Mouse (Mus musculus) heart, embryonic 11.5 days (tissue): ENCODE measurements around the gene Alkbh3. TPM values are rescaled to one million over a fixed set of nuclear protein-coding genes. Genes with fewer than 3 reads are reported as not detected.

Experiments
- ATAC-seq: fragments of 200-750 bp; cut with Nextera tagmentation; replicated peaks from 2 replicates; pipeline ENCODE4 v1.8.0; 2017; ENCODE audit warnings: moderate library complexity; ENCODE audit not compliant: insufficient number of reproducible peaks, low FRiP score, low TSS enrichment
- H3K27ac ChIP-seq: fragments of 300-500 bp; sonication (generic); 2 replicates; pipeline ENCODE4 v1.5.1; 2014; ENCODE audit warnings: mild to moderate bottlenecking, low read depth, low read length
- H3K27me3 ChIP-seq: fragments of 300-500 bp; sonication (generic); 2 replicates; pipeline ENCODE4 v1.6.1; 2014; ENCODE audit warnings: mild to moderate bottlenecking, low read length, mixed read lengths; ENCODE audit not compliant: control insufficient read depth, insufficient read depth
- H3K36me3 ChIP-seq: fragments of 300-500 bp; sonication (generic); 2 replicates; pipeline ENCODE4 v1.6.1; 2014; ENCODE audit warnings: mild to moderate bottlenecking, low read length, moderate library complexity, mixed read lengths; ENCODE audit not compliant: control insufficient read depth, insufficient read depth
- H3K4me1 ChIP-seq: fragments of 300-500 bp; sonication (generic); 2 replicates; pipeline ENCODE4 v1.6.1; 2014; ENCODE audit warnings: low read length; ENCODE audit not compliant: control insufficient read depth, insufficient read depth
- H3K4me2 ChIP-seq: fragments of 300-500 bp; sonication (generic); 2 replicates; pipeline ENCODE4 v1.6.1; 2014; ENCODE audit warnings: mild to moderate bottlenecking, moderate library complexity
- H3K4me3 ChIP-seq: fragments of 300-500 bp; sonication (generic); 2 replicates; pipeline ENCODE4 v1.5.1; 2014; ENCODE audit warnings: low read depth, low read length
- H3K9ac ChIP-seq: fragments of 300-500 bp; sonication (generic); 2 replicates; pipeline ENCODE4 v1.6.1; 2014; ENCODE audit warnings: mild to moderate bottlenecking, low read depth, low read length, moderate library complexity
- H3K9me3 ChIP-seq: fragments of 300-500 bp; sonication (generic); replicated peaks from 2 replicates; pipeline ENCODE4 v1.6.1; 2016; ENCODE audit warnings: low read length; ENCODE audit not compliant: control insufficient read depth
- WGBS: fragments of 180-500 bp; shearing (Covaris S2); extraction: QIAGEN DNeasy Blood & Tissue Kit; methylation state at CpG from one replicate; pipeline ENCODE4 v1.1.7; 2014; ENCODE audit not compliant: insufficient replicate concordance; 5-methylcytosine and 5-hydroxymethylcytosine counted together
- polyA plus RNA-seq: library from polyadenylated mRNA; unstranded; fragments of >200 nt; fragmentation: Nextera tagmentation; extraction: Ambion mirVana; gene quantifications from 2 replicates; pipeline ENCODE4 v1.2.1, GENCODE M21; 2014

Gene Alkbh3
- polyA plus RNA-seq, 1 experiment from 2014 or later, result 59.8 TPM

DNA sequence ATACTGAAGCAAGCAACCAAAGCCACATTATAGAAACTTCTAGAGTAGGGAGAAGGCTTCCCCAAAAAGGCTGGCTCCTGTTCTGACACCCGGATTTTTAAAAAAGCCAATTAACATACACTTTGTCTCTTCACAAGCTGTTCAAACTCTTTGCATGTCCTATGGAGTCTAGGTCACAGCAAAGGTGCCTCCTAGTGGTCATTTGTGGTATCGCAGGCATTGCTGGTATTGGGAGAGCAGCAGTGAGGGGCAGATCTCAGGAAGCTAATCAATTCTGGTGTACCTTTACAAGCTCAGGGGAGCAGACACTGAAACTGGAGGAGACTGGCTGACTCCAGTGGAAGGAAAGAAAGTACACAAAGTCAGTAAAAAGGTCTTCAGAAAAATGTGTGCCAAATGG is 8.3 kb downstream of the Alkbh3 start:
- Histone ChIP-seq H3K9ac (no peak overlapping the region), H3K4me1 (no peaks in the 10 kb centered on the region), H3K27me3 (no peaks in the 10 kb centered on the region), H3K4me3 (no peak overlapping the region), H3K4me2 (no peak overlapping the region), H3K27ac (no peak overlapping the region), H3K9me3 (no peaks in the 10 kb centered on the region), H3K36me3 (peaks cover 29% of the 10 kb centered on the region)
- 9% methylated on average over 2 of the region's 2 CpGs for WGBS
- ATAC-seq, result no peak

- H3K4me2 ChIP-seq, result no peak overlapping the region
- WGBS, result 79% methylated on average over 4 of the region's 4 CpGs
Measured at GRCm38 (mm10) chr2:94001918-94002317, 8.7 kb downstream of the Alkbh3 start.

DNA sequence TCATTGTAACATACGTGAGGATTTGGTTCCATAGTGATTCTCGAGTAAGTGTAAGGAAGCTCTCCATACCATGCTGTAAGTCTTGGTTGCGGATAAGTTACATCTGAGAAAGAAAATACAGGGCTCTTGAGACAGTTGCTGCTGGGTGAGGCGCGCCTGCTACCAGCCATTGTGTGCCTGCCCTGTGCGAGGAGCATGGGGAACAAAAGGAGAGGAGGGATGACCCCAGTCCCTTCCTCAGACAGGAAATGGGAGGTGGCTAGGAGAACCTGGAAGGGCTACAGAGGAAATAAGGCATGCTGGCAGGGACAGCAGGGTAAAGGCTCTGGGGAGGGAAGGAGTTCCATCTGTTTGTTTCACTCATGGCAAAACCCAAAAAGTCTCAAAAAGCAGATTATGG is 9.2 kb downstream of the Alkbh3 start:
- H3K36me3 ChIP-seq, result peaks cover 29% of the 10 kb centered on the region
- H3K9me3 ChIP-seq, result no peaks in the 10 kb centered on the region
- no peak overlapping the region for H3K4me3 ChIP-seq
- no peak for ATAC-seq
- no peak overlapping the region for H3K9ac ChIP-seq
- no peak overlapping the region for H3K4me2 ChIP-seq
- H3K4me1 ChIP-seq, result no peaks in the 10 kb centered on the region
- 76% methylated on average over 6 of the region's 6 CpGs for WGBS
- H3K27me3 ChIP-seq, result no peaks in the 10 kb centered on the region
- no peak overlapping the region for H3K27ac ChIP-seq

More at GRCm38 (mm10) chr2:94001918-94002317, 8.7 kb downstream of the Alkbh3 start:
- H3K27ac ChIP-seq, result no peak overlapping the region
- ATAC-seq, result no peak
- H3K4me1 ChIP-seq, result no peaks in the 10 kb centered on the region
- no peaks in the 10 kb centered on the region for H3K27me3 ChIP-seq
- H3K4me3 ChIP-seq, result no peak overlapping the region
- H3K9ac ChIP-seq, result no peak overlapping the region
- H3K9me3 ChIP-seq, result no peaks in the 10 kb centered on the region
- H3K36me3 ChIP-seq, result peaks cover 29% of the 10 kb centered on the region

GRCm38 (mm10) chr2:93996254-93996653 is 14.4 kb downstream of the Alkbh3 start, which contains the start of gene Gm27027:
Gene Gm27027, minus strand, starts transcription at chr2:93996354.
- Histone ChIP-seq H3K4me3 (no peak within 1 kb of the TSS), H3K27ac (no peak within 1 kb of the TSS)

DNA sequence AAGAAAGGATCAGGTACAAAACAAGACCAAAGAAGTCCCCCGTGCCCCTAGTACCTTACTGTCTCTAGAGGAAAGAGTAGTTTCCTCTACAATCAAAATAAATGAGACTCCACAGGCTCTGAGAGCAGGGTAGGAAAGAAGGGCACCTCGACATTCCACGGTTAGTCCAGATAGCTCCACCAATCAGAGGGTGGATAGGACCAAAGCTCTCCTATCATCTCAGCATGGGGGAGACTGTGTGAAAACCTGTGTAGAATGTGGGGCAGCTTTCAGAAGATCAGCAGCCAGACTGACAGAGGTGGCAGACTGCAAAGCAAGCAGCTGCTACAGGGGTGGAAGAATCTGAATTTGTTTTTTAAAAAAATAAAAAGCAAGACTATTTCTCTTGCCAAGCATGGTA is 17.8 kb downstream of the Alkbh3 start:
- 38% methylated on average over 3 of the region's 3 CpGs for WGBS

More at GRCm38 (mm10) chr2:93996254-93996653, 14.4 kb downstream of the Alkbh3 start, which contains the start of gene Gm27027:
- Histone ChIP-seq H3K4me1 (peaks cover 13% of the 10 kb centered on the region), H3K4me2 (no peak within 1 kb of the TSS), H3K9ac (no peak within 1 kb of the TSS), H3K36me3 (peaks cover 12% of the 10 kb centered on the region), H3K27me3 (no peaks in the 10 kb centered on the region), H3K9me3 (no peaks in the 10 kb centered on the region)
- 89% methylated on average over 6 of the region's 6 CpGs for WGBS
- no peak for ATAC-seq

DNA sequence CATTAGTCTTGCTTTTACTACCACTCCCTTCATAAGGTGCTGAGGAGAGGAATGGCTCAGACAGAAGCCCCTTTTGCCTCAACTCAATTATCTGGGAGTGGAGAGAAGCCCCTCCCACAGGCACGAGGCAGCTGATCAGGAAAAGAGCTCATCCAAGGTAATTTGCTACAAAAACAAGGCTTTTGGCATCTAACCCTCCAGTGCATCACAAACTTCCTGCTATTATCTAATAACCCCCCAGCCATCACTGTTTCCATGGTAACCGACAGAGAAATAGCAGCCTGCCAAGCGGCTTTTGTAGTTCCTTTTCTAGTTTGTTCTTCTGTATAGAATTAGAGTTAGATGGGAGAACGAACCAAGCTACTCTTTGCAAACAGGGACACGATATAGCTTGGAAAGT is 18.3 kb downstream of the Alkbh3 start:
- no peaks in the 10 kb centered on the region for H3K9me3 ChIP-seq
- no peak overlapping the region for H3K4me3 ChIP-seq
- no peaks in the 10 kb centered on the region for H3K27me3 ChIP-seq
- peaks cover 13% of the 10 kb centered on the region for H3K4me1 ChIP-seq
- peak overlapping the region; percentile 13; the same call in 1 of the 2 replicates for H3K27ac ChIP-seq
- ATAC-seq, result no peak
- peaks cover 9% of the 10 kb centered on the region; the same call in 1 of the 2 replicates for H3K36me3 ChIP-seq
- no peak overlapping the region for H3K4me2 ChIP-seq
- WGBS, result 46% methylated on average over 5 of the region's 5 CpGs
- H3K9ac ChIP-seq, result no peak overlapping the region

More for the DNA sequence above, 17.8 kb downstream of the Alkbh3 start:
- Histone ChIP-seq H3K27ac (no peak overlapping the region), H3K9me3 (no peaks in the 10 kb centered on the region), H3K4me3 (no peak overlapping the region), H3K4me2 (no peak overlapping the region), H3K36me3 (peaks cover 8% of the 10 kb centered on the region; the same call in 1 of the 2 replicates), H3K4me1 (peaks cover 13% of the 10 kb centered on the region), H3K9ac (no peak overlapping the region), H3K27me3 (no peaks in the 10 kb centered on the region)
- no peak for ATAC-seq

DNA sequence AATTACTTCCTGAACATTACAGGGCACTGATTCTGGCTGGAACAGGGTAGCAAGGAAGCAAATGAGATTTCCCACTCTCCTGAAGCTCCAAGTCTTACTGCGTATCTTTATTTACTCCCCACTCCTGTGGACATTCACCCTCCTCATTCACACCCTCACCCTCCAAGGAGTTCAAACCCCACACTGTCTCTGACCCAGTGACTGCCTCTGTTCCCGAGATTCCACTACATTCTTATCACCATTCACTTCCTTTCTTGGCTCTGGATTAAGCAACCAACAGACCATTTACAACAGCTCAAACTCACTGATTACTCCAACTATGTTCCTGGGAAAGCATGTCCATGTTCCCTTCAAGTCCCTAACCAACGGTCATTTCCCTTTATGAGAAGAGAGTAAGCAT is 19.3 kb downstream of the Alkbh3 start:
- Histone ChIP-seq H3K36me3 (peaks cover 9% of the 10 kb centered on the region; the same call in 1 of the 2 replicates), H3K4me3 (no peak overlapping the region), H3K27ac (0 out of 2 replicates have a peak overlapping the region, but pooled peaks have one; percentile 13), H3K9me3 (no peaks in the 10 kb centered on the region), H3K4me2 (no peak overlapping the region), H3K27me3 (no peaks in the 10 kb centered on the region), H3K4me1 (peaks cover 13% of the 10 kb centered on the region), H3K9ac (no peak overlapping the region)
- WGBS, result 50% methylated on average over 3 of the region's 3 CpGs
- no peak for ATAC-seq

GRCm38 (mm10) chr2:93988440-93988839 is 22.2 kb downstream of the Alkbh3 start:
- Histone ChIP-seq H3K27me3 (no peaks in the 10 kb centered on the region), H3K36me3 (peaks cover 7% of the 10 kb centered on the region; the same call in 1 of the 2 replicates), H3K4me2 (no peak overlapping the region), H3K4me3 (no peak overlapping the region), H3K9ac (no peak overlapping the region), H3K9me3 (no peaks in the 10 kb centered on the region), H3K27ac (no peak overlapping the region), H3K4me1 (peaks cover 6% of the 10 kb centered on the region; the same call in 1 of the 2 replicates)
- 87% methylated on average over 2 of the region's 2 CpGs for WGBS
- ATAC-seq, result no peak
